Mouse (Mus musculus): ENCODE measurements around the gene Ucp3.

GRCm38 (mm10) chr7:100448530-100448929 lies 24.3 kb upstream of the Ucp3 start:
- no peak for TF ChIP-seq CTCF (IDR thresholded peaks at IDR 0.05; ENCODE audit: insufficient read depth, low read depth, low read length)
- no peak for TF ChIP-seq POLR2A (IDR thresholded peaks at IDR 0.05; ENCODE audit: insufficient read depth, low read depth, low read length)

Measured in olfactory bulb, adult 2 months (tissue).